Mouse (Mus musculus): ENCODE measurements around the gene Slc46a1.

Slc46a1 gene

GRCm38 (mm10) chr11:78455308-78455707 lies 10.2 kb upstream of the Slc46a1 start:
- peak; percentile 51 for DNase-seq (ENCODE audit: low spot score)

- DNase-seq (ENCODE audit: low spot score) = no peak
These were observed 6.8 kb upstream of the Slc46a1 start for GRCm38 (mm10) chr11:78458740-78459139.

- DNase-seq (ENCODE audit: low spot score) = no peak
These were observed 3.6 kb upstream of the Slc46a1 start for GRCm38 (mm10) chr11:78461894-78462293.

- no peak for DNase-seq (ENCODE audit: low spot score)
These were observed 2.8 kb upstream of the Slc46a1 start for GRCm38 (mm10) chr11:78462669-78463068.

GRCm38 (mm10) chr11:78463286-78464036 lies 2.0 kb upstream of the Slc46a1 start:
- DNase-seq (ENCODE audit: low spot score) = no peak

GRCm38 (mm10) chr11:78465116-78465515 lies 381 bp upstream of the Slc46a1 start:
- peak; percentile 50 for DNase-seq (ENCODE audit: low spot score)

GRCm38 (mm10) chr11:78466242-78466912 lies 880 bp downstream of the Slc46a1 start:
- DNase-seq (ENCODE audit: low spot score) = no peak

- DNase-seq (ENCODE audit: low spot score) = no peak
These were observed 2.0 kb downstream of the Slc46a1 start for GRCm38 (mm10) chr11:78467515-78467914.

GRCm38 (mm10) chr11:78467932-78468331 lies 2.4 kb downstream of the Slc46a1 start:
- no peak for DNase-seq (ENCODE audit: low spot score)

GRCm38 (mm10) chr11:78471326-78472103 lies 6.0 kb downstream of the Slc46a1 start:
- DNase-seq (ENCODE audit: low spot score) = no peak

GRCm38 (mm10) chr11:78475289-78475688 lies 9.8 kb downstream of the Slc46a1 start:
- DNase-seq (ENCODE audit: low spot score) = no peak

GRCm38 (mm10) chr11:78483639-78484038 lies 18.1 kb downstream of the Slc46a1 start:
- DNase-seq (ENCODE audit: low spot score) = no peak

GRCm38 (mm10) chr11:78488168-78488567 lies 22.7 kb downstream of the Slc46a1 start:
- DNase-seq (ENCODE audit: low spot score) = peak; percentile 90

- peak; percentile 71 for DNase-seq (ENCODE audit: low spot score)
These were observed 25.3 kb downstream of the Slc46a1 start for GRCm38 (mm10) chr11:78490781-78491241.

GRCm38 (mm10) chr11:78495904-78496303 lies 30.4 kb downstream of the Slc46a1 start:
- DNase-seq (ENCODE audit: low spot score) = peak; percentile 65

- no peak for DNase-seq (ENCODE audit: low spot score)
These were observed 31.6 kb downstream of the Slc46a1 start for GRCm38 (mm10) chr11:78497071-78497541.

- peak; percentile 98 for DNase-seq (ENCODE audit: low spot score)
These were observed 32.3 kb downstream of the Slc46a1 start, which contains the start of gene Sarm1 for GRCm38 (mm10) chr11:78497544-78498522. Gene Sarm1 (minus strand): TSS chr11:78497754.

- DNase-seq (ENCODE audit: low spot score) = no peak
These were observed 33.5 kb downstream of the Slc46a1 start, which contains the start of gene Vtn for GRCm38 (mm10) chr11:78499004-78499403. Gene Vtn (plus strand): TSS chr11:78499091.

- no peak for DNase-seq (ENCODE audit: low spot score)
These were observed 34.0 kb downstream of the Slc46a1 start for GRCm38 (mm10) chr11:78499543-78499942.

- no peak for DNase-seq (ENCODE audit: low spot score)
These were observed 35.2 kb downstream of the Slc46a1 start for GRCm38 (mm10) chr11:78500623-78501202.

- DNase-seq (ENCODE audit: low spot score) = no peak
These were observed 36.0 kb downstream of the Slc46a1 start for GRCm38 (mm10) chr11:78501529-78501928.

Data from retina, embryonic 14.5 days (tissue).